Mouse (Mus musculus) hindbrain, postnatal 0 days (tissue): ENCODE data around the gene Gm28038. TPM values are rescaled to one million over a fixed set of nuclear protein-coding genes. Genes with fewer than 3 reads are reported as not detected.

Source experiments
- ATAC-seq: fragments of 200-750 bp; cut with Nextera tagmentation; 2 replicates; pipeline ENCODE4 v1.8.0; 2017; ENCODE audit warnings: mild to moderate bottlenecking, moderate TSS enrichment, moderate library complexity
- DNase-seq: peaks from one replicate; pipeline ENCODE4 v3.0.0-alpha.2; 2015; ENCODE audit warnings: low spot score
- H3K27ac ChIP-seq: fragments of 300-500 bp; sonication (generic); 2 replicates; pipeline ENCODE4 v1.5.1; 2014; ENCODE audit warnings: mild to moderate bottlenecking
- H3K27me3 ChIP-seq: fragments of 300-500 bp; sonication (generic); 2 replicates; pipeline ENCODE4 v1.6.1; 2014; ENCODE audit warnings: low read length, mixed read lengths; ENCODE audit not compliant: insufficient read depth
- H3K36me3 ChIP-seq: fragments of 300-500 bp; sonication (generic); 2 replicates; pipeline ENCODE4 v1.6.1; 2014; ENCODE audit warnings: low read length, mixed read lengths; ENCODE audit not compliant: insufficient read depth
- H3K4me1 ChIP-seq: fragments of 300-500 bp; sonication (generic); 2 replicates; pipeline ENCODE4 v1.6.1; 2014; ENCODE audit warnings: antibody characterized with exemption, low read length, mixed read lengths; ENCODE audit not compliant: insufficient read depth
- H3K4me2 ChIP-seq: fragments of 300-500 bp; sonication (generic); 2 replicates; pipeline ENCODE4 v1.6.1; 2014; ENCODE audit warnings: low read depth, mild to moderate bottlenecking, low read length, moderate library complexity, mixed read lengths
- H3K4me3 ChIP-seq: fragments of 300-500 bp; sonication (generic); 2 replicates; pipeline ENCODE4 v1.5.1; 2014; ENCODE audit warnings: low read length
- H3K9ac ChIP-seq: fragments of 300-500 bp; sonication (generic); replicated peaks from 2 replicates; pipeline ENCODE4 v1.6.1; 2014; ENCODE audit warnings: mild to moderate bottlenecking, low read length, moderate library complexity, mixed read lengths
- H3K9me3 ChIP-seq: fragments of 300-500 bp; sonication (generic); 2 replicates; pipeline ENCODE4 v1.6.1; 2016; ENCODE audit warnings: low read length, mixed read lengths
- CTCF ChIP-seq: IDR thresholded peaks from 2 replicates; pipeline ENCODE4 v1.5.1; 2016; ENCODE audit warnings: antibody characterized with exemption, control low read depth, low read depth
- WGBS: fragments of 180-500 bp; shearing (Covaris S2); extraction: QIAGEN DNeasy Blood & Tissue Kit; methylation state at CpG from one replicate; pipeline ENCODE4 v1.1.7; 2014; 5-methylcytosine and 5-hydroxymethylcytosine counted together
- polyA plus RNA-seq: library from polyadenylated mRNA; unstranded; fragments of >200 nt; fragmentation: Nextera tagmentation; extraction: Ambion mirVana; gene quantifications from 2 replicates; pipeline ENCODE4 v1.2.1, GENCODE M21; 2015
- total RNA-seq: library from RNA; depleted of rRNA; stranded (reverse); fragments of >200 nt; gene quantifications from 2 replicates; pipeline ENCODE4 v1.2.3, GENCODE M21; 2014

Gene Gm28038
- total and polyA plus RNA-seq, 2 experiments from 2014 or later = not detected

DNA sequence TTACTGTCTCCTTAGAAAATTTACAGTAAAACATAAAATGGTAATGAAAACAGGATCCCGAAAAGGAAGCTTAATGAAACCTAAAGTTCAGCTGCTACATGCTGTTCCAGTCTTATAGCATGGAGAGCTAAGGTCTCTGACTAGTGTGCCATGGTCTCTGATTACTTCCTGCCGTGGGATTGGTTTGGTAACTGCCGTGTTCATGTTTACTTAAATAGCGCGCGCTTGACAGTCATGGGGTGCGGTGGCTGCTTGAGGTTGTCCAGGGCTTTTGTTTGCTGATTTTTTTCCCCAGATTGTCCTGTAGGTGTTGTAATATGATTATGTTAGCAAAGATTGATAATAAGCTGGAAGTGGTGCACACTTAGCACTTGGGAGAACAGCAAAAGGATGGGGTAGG lies 25.2 kb downstream of the Gm28038 start:
- no peak for TF ChIP-seq CTCF
- Histone ChIP-seq H3K36me3 (peaks cover 80% of the 10 kb centered on the region), H3K9me3 (no peaks in the 10 kb centered on the region), H3K4me1 (no peaks in the 10 kb centered on the region), H3K4me3 (no peak overlapping the region), H3K4me2 (no peak overlapping the region), H3K9ac (no peak overlapping the region), H3K27ac (no peak overlapping the region), H3K27me3 (no peaks in the 10 kb centered on the region)
- ATAC-seq (no peak), DNase-seq (no peak)
- WGBS = 95% methylated on average over 7 of the region's 7 CpGs

- 95% methylated on average over 3 of the region's 3 CpGs for WGBS
- no peak for DNase-seq
- Histone ChIP-seq H3K27ac (no peak overlapping the region), H3K4me3 (no peak overlapping the region), H3K4me2 (no peak overlapping the region), H3K9me3 (no peaks in the 10 kb centered on the region), H3K4me1 (no peaks in the 10 kb centered on the region), H3K36me3 (peaks cover 83% of the 10 kb centered on the region), H3K27me3 (no peaks in the 10 kb centered on the region), H3K9ac (no peak overlapping the region)
- no peak for TF ChIP-seq CTCF
- ATAC-seq = no peak
These were observed 28.5 kb downstream of the Gm28038 start for GRCm38 (mm10) chr2:30309351-30309750.

GRCm38 (mm10) chr2:30311481-30311880 lies 30.6 kb downstream of the Gm28038 start:
- Histone ChIP-seq H3K4me1 (no peaks in the 10 kb centered on the region), H3K27ac (no peak overlapping the region), H3K36me3 (peaks cover 78% of the 10 kb centered on the region), H3K4me2 (no peak overlapping the region), H3K4me3 (no peak overlapping the region), H3K27me3 (no peaks in the 10 kb centered on the region), H3K9ac (no peak overlapping the region), H3K9me3 (no peaks in the 10 kb centered on the region)
- ATAC-seq = no peak
- no peak for DNase-seq
- 90% methylated on average over 2 of the region's 2 CpGs for WGBS
- TF ChIP-seq CTCF = no peak

DNA sequence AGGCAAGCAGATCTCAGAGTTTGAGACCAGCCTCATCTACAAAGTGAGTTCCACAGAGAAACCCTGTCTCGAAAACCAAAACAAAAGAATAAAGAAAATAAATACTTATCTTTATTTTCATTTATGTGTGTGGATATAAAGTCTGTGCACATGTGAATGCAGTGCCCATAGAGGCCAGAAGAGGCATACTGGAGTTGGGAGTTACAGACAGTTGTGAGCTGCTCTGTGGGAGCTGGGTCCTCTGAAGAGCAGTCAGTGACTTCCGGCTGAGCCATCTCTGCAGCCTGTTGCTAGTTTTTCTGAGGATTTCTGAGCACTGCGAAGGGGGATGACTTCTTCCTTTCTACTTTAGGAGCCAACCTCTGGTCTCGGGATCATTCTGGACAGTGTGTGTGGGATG lies 35.3 kb downstream of the Gm28038 start:
- Histone ChIP-seq H3K27me3 (no peaks in the 10 kb centered on the region), H3K27ac (no peak overlapping the region), H3K9me3 (no peaks in the 10 kb centered on the region), H3K9ac (no peak overlapping the region), H3K4me2 (no peak overlapping the region), H3K4me1 (no peaks in the 10 kb centered on the region), H3K4me3 (no peak overlapping the region), H3K36me3 (peaks cover 66% of the 10 kb centered on the region)
- DNase-seq = peak; percentile 3
- no peak for ATAC-seq
- WGBS = 92% methylated on average over 4 of the region's 4 CpGs
- TF ChIP-seq CTCF = peak; percentile 37

GRCm38 (mm10) chr2:30316955-30317354 lies 36.1 kb downstream of the Gm28038 start:
- no peaks in the 10 kb centered on the region for H3K4me1 ChIP-seq
- WGBS = 88% methylated on average over 5 of the region's 5 CpGs
- no peaks in the 10 kb centered on the region for H3K9me3 ChIP-seq
- DNase-seq (no peak), ATAC-seq (no peak)
- no peak overlapping the region for H3K27ac ChIP-seq
- H3K4me3 ChIP-seq = no peak overlapping the region
- TF ChIP-seq CTCF = no peak
- H3K9ac ChIP-seq = no peak overlapping the region
- no peak overlapping the region for H3K4me2 ChIP-seq
- H3K27me3 ChIP-seq = no peaks in the 10 kb centered on the region
- H3K36me3 ChIP-seq = peaks cover 68% of the 10 kb centered on the region

- H3K4me1 ChIP-seq = no peaks in the 10 kb centered on the region
- WGBS = 90% methylated on average over 4 of the region's 4 CpGs
- H3K9ac ChIP-seq = no peak overlapping the region
- DNase-seq = no peak
- TF ChIP-seq CTCF = no peak
- H3K27me3 ChIP-seq = no peaks in the 10 kb centered on the region
- H3K4me2 ChIP-seq = no peak overlapping the region
- peaks cover 72% of the 10 kb centered on the region for H3K36me3 ChIP-seq
- no peak overlapping the region for H3K27ac ChIP-seq
- no peak for ATAC-seq
- no peaks in the 10 kb centered on the region for H3K9me3 ChIP-seq
- no peak overlapping the region for H3K4me3 ChIP-seq
These were observed 38.4 kb downstream of the Gm28038 start for GRCm38 (mm10) chr2:30319260-30319659.

DNA sequence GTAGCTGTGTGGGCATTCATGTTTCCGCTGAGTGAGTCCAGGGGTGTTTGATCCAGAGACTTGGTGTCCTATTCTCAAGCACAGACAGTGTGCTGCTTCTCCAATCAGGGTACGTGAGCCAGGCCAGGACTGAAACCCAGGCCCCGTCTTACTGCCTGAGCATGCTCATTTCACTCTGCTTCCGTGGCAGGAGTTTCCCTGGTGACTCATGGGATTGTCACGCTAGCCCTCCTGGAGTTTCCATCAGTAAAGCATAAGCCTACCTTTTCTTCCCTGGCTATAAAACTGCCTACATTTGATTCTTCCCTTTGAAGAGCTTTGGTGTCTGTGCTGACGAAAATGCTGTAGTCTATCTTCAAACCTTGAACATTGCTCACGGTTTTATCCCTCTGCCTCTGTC lies 42.3 kb downstream of the Gm28038 start:
- Histone ChIP-seq H3K36me3 (peaks cover 77% of the 10 kb centered on the region), H3K9ac (no peak overlapping the region), H3K4me2 (no peak overlapping the region), H3K9me3 (no peaks in the 10 kb centered on the region), H3K27me3 (no peaks in the 10 kb centered on the region), H3K27ac (no peak overlapping the region), H3K4me1 (no peaks in the 10 kb centered on the region), H3K4me3 (no peak overlapping the region)
- WGBS = 84% methylated on average over 7 of the region's 7 CpGs
- ATAC-seq (no peak), DNase-seq (no peak)
- TF ChIP-seq CTCF = no peak

DNA sequence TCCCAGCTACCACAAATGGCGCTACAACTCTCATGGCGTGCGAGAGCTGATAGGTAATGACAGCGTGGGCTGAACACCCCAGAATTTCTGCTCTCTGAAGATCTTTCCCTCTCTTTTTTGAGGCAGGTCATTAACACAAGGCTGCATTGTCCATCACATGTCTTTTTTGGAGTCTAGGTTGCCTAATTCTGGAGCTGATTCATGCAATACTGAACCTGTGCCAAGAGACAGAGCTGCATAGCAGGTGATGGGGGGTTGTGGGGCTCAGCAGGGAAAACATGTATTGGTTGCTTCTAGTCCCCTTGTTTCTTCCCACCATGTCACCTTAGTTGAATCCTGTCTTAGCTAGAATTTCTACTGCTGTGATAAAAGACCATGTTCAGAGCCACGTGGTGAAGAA lies 44.5 kb downstream of the Gm28038 start:
- H3K27me3 ChIP-seq = no peaks in the 10 kb centered on the region
- no peak overlapping the region for H3K9ac ChIP-seq
- no peak overlapping the region for H3K4me3 ChIP-seq
- DNase-seq (no peak), ATAC-seq (no peak)
- H3K4me1 ChIP-seq = no peaks in the 10 kb centered on the region
- H3K27ac ChIP-seq = no peak overlapping the region
- H3K36me3 ChIP-seq = peaks cover 90% of the 10 kb centered on the region
- H3K4me2 ChIP-seq = no peak overlapping the region
- no peaks in the 10 kb centered on the region for H3K9me3 ChIP-seq
- 94% methylated on average over 5 of the region's 5 CpGs for WGBS
- no peak for TF ChIP-seq CTCF
